Mouse (Mus musculus) testis, adult 2 months (tissue): ENCODE results near the gene Arhgap44. TPM values are rescaled to one million over a fixed set of nuclear protein-coding genes. Genes with fewer than 3 reads are reported as not detected.

Experiments used
- H3K27ac ChIP-seq: fragments of 200-500 bp; 2 replicates; pipeline ENCODE4 v1.5.1; 2012; ENCODE audit warnings: low read depth, low read length; ENCODE audit not compliant: control insufficient read depth, insufficient read depth
- H3K27me3 ChIP-seq: fragments of 200-500 bp; 2 replicates; pipeline ENCODE4 v1.6.1; 2012; ENCODE audit warnings: mild to moderate bottlenecking, low read length, moderate library complexity; ENCODE audit not compliant: control insufficient read depth, insufficient read depth
- H3K36me3 ChIP-seq: fragments of 200-500 bp; 2 replicates; pipeline ENCODE4 v1.6.1; 2012; ENCODE audit warnings: mild to moderate bottlenecking, low read length; ENCODE audit not compliant: control insufficient read depth, insufficient read depth
- H3K4me1 ChIP-seq: fragments of 200-500 bp; 2 replicates; pipeline ENCODE4 v1.6.1; 2012; ENCODE audit warnings: low read length; ENCODE audit not compliant: control insufficient read depth, insufficient read depth
- H3K4me3 ChIP-seq: fragments of 200-500 bp; 2 replicates; pipeline ENCODE4 v1.5.1; 2012; ENCODE audit warnings: low read depth, mild to moderate bottlenecking, low read length, moderate library complexity, mixed read lengths; ENCODE audit not compliant: control insufficient read depth
- CTCF ChIP-seq: fragments of 200-500 bp; IDR thresholded peaks from 2 replicates; pipeline ENCODE4 v1.5.1; 2012; ENCODE audit warnings: low read depth, mild to moderate bottlenecking, inconsistent platforms, low read length, moderate library complexity; ENCODE audit not compliant: control insufficient read depth, insufficient read depth, insufficient replicate concordance
- POLR2A ChIP-seq: fragments of 200-500 bp; IDR thresholded peaks from 2 replicates; pipeline ENCODE4 v1.6.1; 2012; ENCODE audit warnings: low read depth, mild to moderate bottlenecking, inconsistent platforms, low read length, moderate library complexity; ENCODE audit not compliant: control insufficient read depth
- polyA plus RNA-seq: library from polyadenylated mRNA; depleted of rRNA; stranded (reverse); fragments of >200 nt; gene quantifications from 2 replicates; pipeline ENCODE4 v1.2.3, GENCODE M21; 2012

Arhgap44 gene
- polyA plus RNA-seq, 1 experiment, result 8.6 TPM

DNA sequence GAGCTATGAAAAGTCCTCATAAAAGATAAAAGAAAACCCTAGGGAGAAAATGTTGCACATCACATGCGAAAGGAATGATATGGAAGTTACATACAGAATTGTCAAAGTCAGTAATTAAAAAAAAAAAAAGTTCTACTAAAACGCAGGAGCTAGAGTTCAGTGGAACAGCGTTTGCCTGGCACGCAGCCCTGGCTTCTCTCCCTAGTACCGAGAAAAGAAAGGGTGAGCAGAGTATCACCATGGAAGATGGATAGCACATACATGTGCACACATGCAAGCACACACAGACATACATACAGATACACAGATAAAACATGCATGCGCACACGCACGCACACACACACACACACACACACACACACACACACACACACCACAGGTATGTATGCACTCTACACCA, 82.0 kb downstream of the Arhgap44 start:
- Histone ChIP-seq H3K27me3 (no peaks in the 10 kb centered on the region), H3K36me3 (no peaks in the 10 kb centered on the region), H3K27ac (no peak overlapping the region), H3K4me1 (no peaks in the 10 kb centered on the region), H3K4me3 (no peak overlapping the region)
- TF ChIP-seq POLR2A, result no peak

DNA sequence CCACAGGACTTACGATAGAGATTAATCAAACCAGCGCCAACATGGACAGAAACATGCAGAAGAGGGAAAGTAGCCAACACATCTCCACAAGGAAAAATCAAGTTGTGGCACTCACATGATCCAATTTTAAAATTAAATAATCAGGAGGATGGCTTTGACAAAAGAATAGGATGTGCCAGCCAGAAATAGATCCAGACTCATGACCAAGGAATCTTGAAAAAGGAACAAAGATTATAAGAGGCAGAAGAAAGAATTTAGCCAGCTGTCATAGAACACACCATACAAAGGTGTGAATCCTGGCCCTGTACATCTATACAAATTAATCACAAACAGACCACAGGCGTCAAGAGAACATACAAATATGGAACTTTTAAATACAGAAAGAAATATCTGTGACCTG, 82.5 kb downstream of the Arhgap44 start:
- Histone ChIP-seq H3K27ac (no peak overlapping the region), H3K4me3 (no peak overlapping the region), H3K27me3 (no peaks in the 10 kb centered on the region), H3K4me1 (no peaks in the 10 kb centered on the region), H3K36me3 (no peaks in the 10 kb centered on the region)
- TF ChIP-seq POLR2A (no peak), CTCF (no peak)

DNA sequence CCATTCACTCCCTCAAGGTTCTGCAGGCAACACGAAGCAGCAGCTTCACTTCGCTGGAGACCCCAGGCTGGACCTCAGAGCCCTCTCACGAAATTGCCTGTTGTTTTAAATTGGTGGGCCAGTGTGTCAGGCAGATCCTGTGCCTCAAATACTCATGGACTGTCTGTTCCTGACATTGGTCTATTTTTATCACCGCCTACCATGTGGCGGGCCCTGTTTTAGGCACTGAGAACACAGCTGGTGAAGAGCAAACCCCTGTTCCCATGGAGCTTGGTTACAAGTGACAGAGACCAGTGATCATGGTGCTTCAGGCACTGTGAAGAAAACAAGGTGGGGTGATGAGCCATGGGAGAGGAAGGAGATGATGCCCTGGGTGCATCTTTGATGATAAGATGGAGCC, 93.2 kb downstream of the Arhgap44 start:
- Histone ChIP-seq H3K27me3 (no peaks in the 10 kb centered on the region), H3K4me1 (no peaks in the 10 kb centered on the region), H3K4me3 (no peak overlapping the region), H3K36me3 (no peaks in the 10 kb centered on the region), H3K27ac (no peak overlapping the region)
- TF ChIP-seq CTCF (no peak), POLR2A (no peak)

DNA sequence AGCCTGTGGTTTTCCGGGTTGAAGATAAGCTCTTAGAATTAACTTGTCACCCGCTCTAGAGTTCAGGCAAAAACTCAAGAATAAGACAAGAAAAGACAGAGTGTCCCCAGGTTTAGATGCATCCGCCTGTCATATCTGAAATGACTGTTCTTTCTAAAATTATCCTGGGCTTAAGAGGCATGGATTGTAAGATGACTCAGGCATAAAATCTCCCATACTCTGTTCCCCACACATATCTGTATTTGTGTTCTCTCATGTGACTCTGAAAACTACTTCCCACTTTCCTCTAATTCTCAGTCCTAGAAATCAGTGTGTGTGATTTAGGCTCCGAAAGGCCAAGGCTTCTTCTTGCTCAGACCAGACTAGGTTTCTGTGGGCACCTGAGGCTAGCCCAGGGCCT, 93.7 kb downstream of the Arhgap44 start:
- Histone ChIP-seq H3K27ac (no peak overlapping the region), H3K27me3 (no peaks in the 10 kb centered on the region), H3K4me1 (no peaks in the 10 kb centered on the region), H3K36me3 (no peaks in the 10 kb centered on the region), H3K4me3 (no peak overlapping the region)
- TF ChIP-seq CTCF, result no peak
- TF ChIP-seq POLR2A, result no peak

DNA sequence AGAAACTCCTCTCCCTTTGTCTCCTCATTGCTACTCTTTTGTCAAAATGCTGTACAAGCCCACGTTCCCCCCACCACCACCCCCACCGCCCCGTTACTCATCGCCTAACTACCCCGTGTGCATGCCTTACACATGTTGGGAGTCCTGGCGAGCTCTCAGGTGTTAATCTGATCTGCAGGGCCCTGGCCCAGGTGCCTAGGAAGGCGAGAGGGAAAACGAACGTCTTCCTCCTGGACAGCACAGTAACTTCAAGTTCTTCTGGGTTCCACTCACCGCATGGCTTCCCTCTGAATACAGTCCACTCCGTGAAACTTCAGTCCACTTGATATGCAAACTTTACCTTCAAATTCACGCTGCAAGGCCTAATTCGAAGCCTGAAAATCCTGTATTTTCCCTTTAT, 97.6 kb downstream of the Arhgap44 start:
- Histone ChIP-seq H3K27ac (no peak overlapping the region), H3K4me3 (no peak overlapping the region), H3K27me3 (no peaks in the 10 kb centered on the region), H3K4me1 (no peaks in the 10 kb centered on the region), H3K36me3 (no peaks in the 10 kb centered on the region)
- TF ChIP-seq POLR2A (no peak), CTCF (no peak)

DNA sequence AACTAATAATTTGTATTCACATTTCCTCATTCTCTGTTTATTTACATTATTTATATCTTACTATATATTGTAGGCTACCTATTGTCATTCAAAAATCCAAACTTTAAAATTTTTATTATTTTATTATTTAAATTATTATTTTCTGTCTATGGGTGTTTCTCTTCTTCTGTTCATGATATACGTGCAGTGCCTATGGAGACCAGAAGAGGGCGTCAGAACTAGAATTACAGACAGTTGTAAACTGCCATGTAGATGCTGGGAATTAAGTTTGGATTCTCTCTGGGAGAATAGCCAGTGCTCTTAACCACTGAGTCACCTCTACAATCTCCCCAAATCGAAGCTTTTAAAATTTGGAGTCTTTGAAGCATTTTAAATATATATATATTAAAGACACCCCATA, 101.3 kb downstream of the Arhgap44 start:
- H3K27me3 ChIP-seq, result no peaks in the 10 kb centered on the region
- no peak for TF ChIP-seq CTCF
- TF ChIP-seq POLR2A, result no peak
- no peaks in the 10 kb centered on the region for H3K36me3 ChIP-seq
- H3K4me3 ChIP-seq, result no peak overlapping the region
- H3K27ac ChIP-seq, result no peak overlapping the region
- no peaks in the 10 kb centered on the region for H3K4me1 ChIP-seq

DNA sequence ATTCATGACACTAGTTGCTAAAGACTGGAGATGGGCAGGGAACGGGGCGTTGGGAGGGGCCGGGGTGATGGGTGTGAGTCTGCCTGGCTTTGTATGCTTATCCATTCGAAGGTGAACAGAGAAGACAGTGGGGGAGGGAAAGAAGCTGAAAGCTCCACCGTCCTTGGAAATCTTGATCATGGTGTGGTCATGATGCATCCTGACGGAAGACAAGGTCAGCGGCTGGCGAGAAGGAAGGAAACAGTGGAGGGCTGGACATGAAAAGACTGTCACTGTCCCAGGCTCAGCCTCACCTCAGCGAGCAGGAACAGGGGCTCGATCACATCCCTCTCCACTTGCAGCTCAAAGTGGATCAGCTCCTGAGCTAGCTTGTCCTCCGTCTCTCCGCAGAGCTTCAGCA, 103.2 kb downstream of the Arhgap44 start:
- H3K27ac ChIP-seq, result no peak overlapping the region
- no peaks in the 10 kb centered on the region for H3K36me3 ChIP-seq
- H3K4me1 ChIP-seq, result no peaks in the 10 kb centered on the region
- H3K4me3 ChIP-seq, result no peak overlapping the region
- TF ChIP-seq POLR2A (no peak), CTCF (no peak)
- no peaks in the 10 kb centered on the region for H3K27me3 ChIP-seq

DNA sequence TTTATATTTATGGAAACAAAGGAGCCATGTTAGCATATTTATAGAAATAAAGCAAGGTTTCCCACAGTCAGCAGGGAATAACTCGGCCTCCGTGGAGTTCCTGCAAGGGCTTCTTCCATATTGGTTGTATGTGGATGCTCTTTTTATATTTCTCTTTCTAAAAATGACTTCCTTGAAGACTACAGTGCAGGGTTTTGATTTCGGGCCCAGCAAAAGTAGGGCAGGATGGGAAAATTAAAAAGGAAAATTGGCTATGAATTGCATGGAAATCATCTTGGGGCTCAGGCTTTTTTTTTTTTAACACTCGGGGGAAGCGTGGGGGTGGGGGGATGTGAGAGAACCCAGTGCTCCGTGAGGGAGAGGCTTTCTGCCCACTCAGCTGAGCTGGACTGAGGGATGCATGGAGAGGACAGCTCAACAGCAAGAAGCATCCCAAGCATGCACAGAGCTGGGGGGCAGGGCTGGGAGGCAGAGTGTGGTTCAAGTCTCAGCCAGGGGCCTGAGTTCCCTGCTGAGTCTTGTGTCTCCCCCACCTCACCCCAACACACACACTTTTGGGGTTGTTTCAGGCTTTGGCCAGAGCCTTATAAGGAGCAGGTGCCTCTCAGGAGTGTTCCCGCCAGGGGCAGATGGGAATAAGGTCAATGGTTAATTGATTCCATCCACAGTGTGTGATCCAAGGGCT, 104.4 kb downstream of the Arhgap44 start:
- H3K36me3 ChIP-seq, result no peaks in the 10 kb centered on the region
- no peaks in the 10 kb centered on the region for H3K4me1 ChIP-seq
- H3K4me3 ChIP-seq, result no peak overlapping the region
- H3K27me3 ChIP-seq, result no peaks in the 10 kb centered on the region
- TF ChIP-seq POLR2A (no peak), CTCF (no peak)
- H3K27ac ChIP-seq, result no peak overlapping the region
